Mouse (Mus musculus): ENCODE results near the gene Coro7. TPM values are rescaled to one million over a fixed set of nuclear protein-coding genes. Genes with fewer than 3 reads are reported as not detected.

The Coro7 gene
- 39.4 TPM for polyA plus RNA-seq (2014; fragmentation: Illumina TruSeq; extraction: RNeasy Lipid Tissue Mini Kit (QIAGEN cat#74804); ENCODE audit: low read depth, low replicate concordance)

GRCm38 (mm10) chr16:4679121-4680018, at the start of gene Coro7:
TSS of gene Coro7 (minus strand) at chr16:4679777.

GRCm38 (mm10) chr16:4725780-4726527, 46.4 kb upstream of the Coro7 start, which contains the start of gene Hmox2:
TSS of gene Hmox2 (plus strand) at chr16:4726361.

GRCm38 (mm10) chr16:4718753-4719518, 39.4 kb upstream of the Coro7 start, which contains the start of gene Nmral1:
TSS of gene Nmral1 (minus strand) at chr16:4719356.

GRCm38 (mm10) chr16:4639831-4640237, 39.7 kb downstream of the Coro7 start, which contains the start of the genes Vasn and Dnaja3:
TSS of gene Vasn (plus strand) at chr16:4639941.
TSS of gene Dnaja3 (plus strand) at chr16:4639989.

GRCm38 (mm10) chr16:4624481-4625110, 55.0 kb downstream of the Coro7 start, which contains the start of gene Pam16:
TSS of gene Pam16 (minus strand) at chr16:4624988.

GRCm38 (mm10) chr16:4593971-4594813, 85.4 kb downstream of the Coro7 start, which contains the start of gene Glis2:
TSS of gene Glis2 (plus strand) at chr16:4594713.

Other genes with a start within 250 kb of the Coro7 start
- gene Srl, start 138.0 kb downstream of the Coro7 start, polyA plus RNA-seq (2014; fragmentation: Illumina TruSeq; extraction: RNeasy Lipid Tissue Mini Kit (QIAGEN cat#74804); ENCODE audit: low read depth, low replicate concordance): 4.3 TPM
- 4.5 TPM for gene Tfap4, start 119.9 kb downstream of the Coro7 start, polyA plus RNA-seq (2014; fragmentation: Illumina TruSeq; extraction: RNeasy Lipid Tissue Mini Kit (QIAGEN cat#74804); ENCODE audit: low read depth, low replicate concordance)
- 14.7 TPM for gene Glis2, start 85.1 kb downstream of the Coro7 start, polyA plus RNA-seq (2014; fragmentation: Illumina TruSeq; extraction: RNeasy Lipid Tissue Mini Kit (QIAGEN cat#74804); ENCODE audit: low read depth, low replicate concordance)
- gene Pam16, start 54.8 kb downstream of the Coro7 start, polyA plus RNA-seq (2014; fragmentation: Illumina TruSeq; extraction: RNeasy Lipid Tissue Mini Kit (QIAGEN cat#74804); ENCODE audit: low read depth, low replicate concordance): 63.5 TPM
- gene Vasn, start 39.8 kb downstream of the Coro7 start, polyA plus RNA-seq (2014; fragmentation: Illumina TruSeq; extraction: RNeasy Lipid Tissue Mini Kit (QIAGEN cat#74804); ENCODE audit: low read depth, low replicate concordance): 20.9 TPM
- 41.8 TPM for gene Dnaja3, start 39.8 kb downstream of the Coro7 start, polyA plus RNA-seq (2014; fragmentation: Illumina TruSeq; extraction: RNeasy Lipid Tissue Mini Kit (QIAGEN cat#74804); ENCODE audit: low read depth, low replicate concordance)
- 9.1 TPM for gene Nmral1, start 39.6 kb upstream of the Coro7 start, polyA plus RNA-seq (2014; fragmentation: Illumina TruSeq; extraction: RNeasy Lipid Tissue Mini Kit (QIAGEN cat#74804); ENCODE audit: low read depth, low replicate concordance)
- 87.0 TPM for gene Hmox2, start 46.6 kb upstream of the Coro7 start, polyA plus RNA-seq (2014; fragmentation: Illumina TruSeq; extraction: RNeasy Lipid Tissue Mini Kit (QIAGEN cat#74804); ENCODE audit: low read depth, low replicate concordance)
- 65.2 TPM for gene Cdip1, start 110.5 kb upstream of the Coro7 start, polyA plus RNA-seq (2014; fragmentation: Illumina TruSeq; extraction: RNeasy Lipid Tissue Mini Kit (QIAGEN cat#74804); ENCODE audit: low read depth, low replicate concordance)
- 1.3 TPM for gene 4930562C15Rik, start 155.6 kb upstream of the Coro7 start, polyA plus RNA-seq (2014; fragmentation: Illumina TruSeq; extraction: RNeasy Lipid Tissue Mini Kit (QIAGEN cat#74804); ENCODE audit: low read depth, low replicate concordance)
- 62.1 TPM for gene Ubald1, start 200.5 kb upstream of the Coro7 start, polyA plus RNA-seq (2014; fragmentation: Illumina TruSeq; extraction: RNeasy Lipid Tissue Mini Kit (QIAGEN cat#74804); ENCODE audit: low read depth, low replicate concordance)
- 80.9 TPM for gene Mgrn1, start 206.5 kb upstream of the Coro7 start, polyA plus RNA-seq (2014; fragmentation: Illumina TruSeq; extraction: RNeasy Lipid Tissue Mini Kit (QIAGEN cat#74804); ENCODE audit: low read depth, low replicate concordance)